Mouse (Mus musculus) lung, postnatal 4 days (tissue): Measurements from ENCODE around the gene Usp33.
A peak's percentile ranks its signal among the peaks of the same experiment; 100 is the strongest.
"Not testable (repeated sequence)": the region's sequence is repeated elsewhere in the genome, so short reads cannot be mapped to it uniquely, and the experiment has no call there.

Source experiments
- DNase-seq, 2 experiments: peaks; one replicate each; pipeline ENCODE4 v3.0.0; 2021

Gene Usp33

GRCm38 (mm10) chr3:152345732-152346632 lies at the start of gene Usp33:
Usp33 (plus strand) TSS chr3:152346478.
- peak; percentile 96 to 97 for DNase-seq

- peak; percentile 27 to 65 for DNase-seq
Measured at GRCm38 (mm10) chr3:152300376-152301337, 45.6 kb upstream of the Usp33 start.

- DNase-seq = no peak
Measured at GRCm38 (mm10) chr3:152302991-152303390, 43.3 kb upstream of the Usp33 start.

GRCm38 (mm10) chr3:152304093-152304815 lies 42.0 kb upstream of the Usp33 start:
- peak; percentile 17 to 49 for DNase-seq

GRCm38 (mm10) chr3:152305080-152305479 lies 41.2 kb upstream of the Usp33 start:
- DNase-seq = peak; percentile 9 to 50

GRCm38 (mm10) chr3:152305971-152306370 lies 40.3 kb upstream of the Usp33 start:
- DNase-seq = no peak

- peak; percentile 47 to 63 for DNase-seq
Measured at GRCm38 (mm10) chr3:152308485-152309249, 37.6 kb upstream of the Usp33 start.

- no peak for DNase-seq
Measured at GRCm38 (mm10) chr3:152309250-152309645, 37.0 kb upstream of the Usp33 start.

- not testable (repeated sequence) for DNase-seq
Measured at GRCm38 (mm10) chr3:152314666-152315065, 31.6 kb upstream of the Usp33 start.

- peak; percentile 88 to 91 for DNase-seq
Measured at GRCm38 (mm10) chr3:152315613-152316012, 30.7 kb upstream of the Usp33 start.

GRCm38 (mm10) chr3:152316447-152317173 lies 29.7 kb upstream of the Usp33 start:
- not testable (repeated sequence) for DNase-seq

- DNase-seq = no peak
Measured at GRCm38 (mm10) chr3:152320972-152321645, 25.2 kb upstream of the Usp33 start.

GRCm38 (mm10) chr3:152321765-152322547 lies 24.3 kb upstream of the Usp33 start:
- DNase-seq = no peak

GRCm38 (mm10) chr3:152332104-152332503 lies 14.2 kb upstream of the Usp33 start:
- no peak for DNase-seq

- no peak for DNase-seq
Measured at GRCm38 (mm10) chr3:152332545-152333300, 13.6 kb upstream of the Usp33 start.

- no peak for DNase-seq
Measured at GRCm38 (mm10) chr3:152333641-152334040, 12.6 kb upstream of the Usp33 start.

GRCm38 (mm10) chr3:152336085-152336484 lies 10.2 kb upstream of the Usp33 start:
- no peak for DNase-seq

- peak; percentile 80 to 86 for DNase-seq
Measured at GRCm38 (mm10) chr3:152339862-152340557, 6.3 kb upstream of the Usp33 start, which contains the start of gene Miga1. Miga1 (minus strand) TSS chr3:152340407.
